Mouse (Mus musculus): ENCODE results near the gene Taar8a. TPM values are rescaled to one million over a fixed set of nuclear protein-coding genes. Genes with fewer than 3 reads are reported as not detected.
"Not testable (repeated sequence)": the region's sequence is repeated elsewhere in the genome, so short reads cannot be mapped to it uniquely, and the experiment has no call there.

The Taar8a gene
- polyA plus RNA-seq, 1 experiment from 2014 or later, result not detected

- H3K4me2 ChIP-seq, result no peak within 1 kb of the TSS
- ATAC-seq (replicated peaks; ENCODE audit: low FRiP score), result no peak
- no peaks in the 10 kb centered on the region for H3K4me1 ChIP-seq
- H3K9ac ChIP-seq, result no peak within 1 kb of the TSS
- no peak within 1 kb of the TSS for H3K27ac ChIP-seq
- no peaks in the 10 kb centered on the region for H3K27me3 ChIP-seq
- no peaks in the 10 kb centered on the region for H3K36me3 ChIP-seq
- H3K4me3 ChIP-seq (replicated peaks), result no peak within 1 kb of the TSS
- WGBS, result 77% methylated on average over 2 of the region's 2 CpGs
- H3K9me3 ChIP-seq (replicated peaks), result no peaks in the 10 kb centered on the region
These were observed 15.9 kb downstream of the Taar8a start, which contains the start of gene Taar8b for GRCm38 (mm10) chr10:24092194-24092593. Gene Taar8b, minus strand, starts transcription at chr10:24092294.

GRCm38 (mm10) chr10:24097010-24097409, 20.7 kb downstream of the Taar8a start:
- H3K4me3 ChIP-seq (replicated peaks); H3K36me3 ChIP-seq: not testable (repeated sequence)

GRCm38 (mm10) chr10:24101812-24102211, 25.5 kb downstream of the Taar8a start, which contains the start of gene Taar8c:
Gene Taar8c, minus strand, starts transcription at chr10:24101912.
- H3K9ac ChIP-seq; H3K36me3 ChIP-seq; H3K9me3 ChIP-seq (replicated peaks); H3K4me1 ChIP-seq; H3K4me3 ChIP-seq (replicated peaks); H3K27me3 ChIP-seq; H3K27ac ChIP-seq; ATAC-seq (replicated peaks; ENCODE audit: low FRiP score); H3K4me2 ChIP-seq: not testable (repeated sequence)
- WGBS, result 85% methylated on average over 1 of the region's 3 CpGs

More at GRCm38 (mm10) chr10:24097010-24097409, 20.7 kb downstream of the Taar8a start:
- ATAC-seq (replicated peaks; ENCODE audit: low FRiP score); H3K4me1 ChIP-seq; H3K9me3 ChIP-seq (replicated peaks); H3K4me2 ChIP-seq; H3K27ac ChIP-seq; H3K9ac ChIP-seq; H3K27me3 ChIP-seq: not testable (repeated sequence)
- WGBS, result 60% methylated on average over 2 of the region's 2 CpGs

GRCm38 (mm10) chr10:24103299-24103698, 27.0 kb downstream of the Taar8a start:
- not testable (repeated sequence) for H3K27me3 ChIP-seq; H3K4me2 ChIP-seq; H3K4me1 ChIP-seq; H3K27ac ChIP-seq; H3K9me3 ChIP-seq (replicated peaks); H3K4me3 ChIP-seq (replicated peaks); ATAC-seq (replicated peaks; ENCODE audit: low FRiP score); H3K36me3 ChIP-seq; H3K9ac ChIP-seq
- 14% methylated on average over 1 of the region's 1 CpGs for WGBS

- no peak for ATAC-seq (replicated peaks; ENCODE audit: low FRiP score)
- H3K4me1 ChIP-seq, result no peaks in the 10 kb centered on the region
- WGBS, result 53% methylated on average over 5 of the region's 5 CpGs
- no peak overlapping the region for H3K9ac ChIP-seq
- H3K27me3 ChIP-seq, result no peaks in the 10 kb centered on the region
- no peak overlapping the region for H3K4me2 ChIP-seq
- no peaks in the 10 kb centered on the region for H3K9me3 ChIP-seq (replicated peaks)
- no peaks in the 10 kb centered on the region for H3K36me3 ChIP-seq
- no peak overlapping the region for H3K4me3 ChIP-seq (replicated peaks)
- no peak overlapping the region for H3K27ac ChIP-seq
These were observed 31.4 kb downstream of the Taar8a start for GRCm38 (mm10) chr10:24107747-24108146.

GRCm38 (mm10) chr10:24108236-24108635, 31.9 kb downstream of the Taar8a start:
- Histone ChIP-seq H3K4me2 (no peak overlapping the region), H3K27me3 (no peaks in the 10 kb centered on the region), H3K4me1 (no peaks in the 10 kb centered on the region), H3K4me3 (replicated peaks) (no peak overlapping the region), H3K27ac (no peak overlapping the region), H3K36me3 (no peaks in the 10 kb centered on the region), H3K9me3 (replicated peaks) (no peaks in the 10 kb centered on the region), H3K9ac (no peak overlapping the region)
- 63% methylated on average over 3 of the region's 3 CpGs for WGBS
- ATAC-seq (replicated peaks; ENCODE audit: low FRiP score), result no peak

- H3K27ac ChIP-seq; H3K9ac ChIP-seq; H3K4me1 ChIP-seq; H3K4me3 ChIP-seq (replicated peaks); H3K36me3 ChIP-seq; ATAC-seq (replicated peaks; ENCODE audit: low FRiP score); H3K9me3 ChIP-seq (replicated peaks); H3K27me3 ChIP-seq; H3K4me2 ChIP-seq: not testable (repeated sequence)
- WGBS, result 80% methylated on average over 8 of the region's 8 CpGs
These were observed 33.1 kb downstream of the Taar8a start, which contains the start of gene Taar9 for GRCm38 (mm10) chr10:24109434-24109833. Gene Taar9, minus strand, starts transcription at chr10:24109534.

- no peaks in the 10 kb centered on the region for H3K4me1 ChIP-seq
- H3K9me3 ChIP-seq (replicated peaks), result peaks cover 7% of the 10 kb centered on the region; the same call in 1 of the 2 replicates
- H3K4me3 ChIP-seq (replicated peaks), result no peak overlapping the region
- no peak overlapping the region for H3K4me2 ChIP-seq
- H3K9ac ChIP-seq, result no peak overlapping the region
- no peak for ATAC-seq (replicated peaks; ENCODE audit: low FRiP score)
- 55% methylated on average over 6 of the region's 6 CpGs for WGBS
- no peaks in the 10 kb centered on the region for H3K36me3 ChIP-seq
- H3K27ac ChIP-seq, result no peak overlapping the region
- no peaks in the 10 kb centered on the region for H3K27me3 ChIP-seq
These were observed 34.9 kb downstream of the Taar8a start for GRCm38 (mm10) chr10:24111116-24111778.

Other genes with a start within 250 kb of the Taar8a start
- 0.27 TPM in 1 of 2 replicates, not detected in the other for gene Vnn3, start 225.0 kb upstream of the Taar8a start, polyA plus RNA-seq (2015; fragmentation: Nextera tagmentation; extraction: Ambion mirVana)
- 2.0 TPM in 2 replicates for gene Vnn1, start 181.8 kb upstream of the Taar8a start, polyA plus RNA-seq (2015; fragmentation: Nextera tagmentation; extraction: Ambion mirVana)
- not detected in 2 replicates for gene Taar1, start 156.1 kb upstream of the Taar8a start, polyA plus RNA-seq (2015; fragmentation: Nextera tagmentation; extraction: Ambion mirVana)
- 0.22 TPM in 1 of 2 replicates, not detected in the other for gene Taar2, start 137.9 kb upstream of the Taar8a start, polyA plus RNA-seq (2015; fragmentation: Nextera tagmentation; extraction: Ambion mirVana)
- not detected in 2 replicates for gene Taar3, start 126.9 kb upstream of the Taar8a start, polyA plus RNA-seq (2015; fragmentation: Nextera tagmentation; extraction: Ambion mirVana)
- not detected in 2 replicates for gene Taar4, start 116.0 kb upstream of the Taar8a start, polyA plus RNA-seq (2015; fragmentation: Nextera tagmentation; extraction: Ambion mirVana)
- 0.36 TPM in 1 of 2 replicates, not detected in the other for gene Taar5, start 105.8 kb upstream of the Taar8a start, polyA plus RNA-seq (2015; fragmentation: Nextera tagmentation; extraction: Ambion mirVana)
- gene Taar6, start 90.9 kb upstream of the Taar8a start, polyA plus RNA-seq (2015; fragmentation: Nextera tagmentation; extraction: Ambion mirVana), result not detected in 2 replicates
- gene Taar7a, start 83.0 kb upstream of the Taar8a start, polyA plus RNA-seq (2015; fragmentation: Nextera tagmentation; extraction: Ambion mirVana), result not detected in 2 replicates
- gene Taar7b, start 76.6 kb upstream of the Taar8a start, polyA plus RNA-seq (2015; fragmentation: Nextera tagmentation; extraction: Ambion mirVana), result not detected in 2 replicates
- not detected in 2 replicates for gene Taar7d, start 49.3 kb upstream of the Taar8a start, polyA plus RNA-seq (2015; fragmentation: Nextera tagmentation; extraction: Ambion mirVana)
- gene Taar7e, start 38.9 kb upstream of the Taar8a start, polyA plus RNA-seq (2015; fragmentation: Nextera tagmentation; extraction: Ambion mirVana), result not detected in 2 replicates
- gene Taar7f, start 27.0 kb upstream of the Taar8a start, polyA plus RNA-seq (2015; fragmentation: Nextera tagmentation; extraction: Ambion mirVana), result not detected in 2 replicates
- not detected in 2 replicates for gene Taar8b, start 15.8 kb downstream of the Taar8a start, polyA plus RNA-seq (2015; fragmentation: Nextera tagmentation; extraction: Ambion mirVana)
- not detected in 2 replicates for gene Taar8c, start 25.4 kb downstream of the Taar8a start, polyA plus RNA-seq (2015; fragmentation: Nextera tagmentation; extraction: Ambion mirVana)
- not detected in 2 replicates for gene Taar9, start 33.0 kb downstream of the Taar8a start, polyA plus RNA-seq (2015; fragmentation: Nextera tagmentation; extraction: Ambion mirVana)
- gene Stx7, start 72.8 kb downstream of the Taar8a start, polyA plus RNA-seq (2015; fragmentation: Nextera tagmentation; extraction: Ambion mirVana), result 108 and 115 TPM in 2 replicates
- gene Moxd1, start 147.0 kb downstream of the Taar8a start, polyA plus RNA-seq (2015; fragmentation: Nextera tagmentation; extraction: Ambion mirVana), result 21.4 and 26.1 TPM in 2 replicates